Mouse (Mus musculus): ENCODE data around the gene Myh10.

DNA sequence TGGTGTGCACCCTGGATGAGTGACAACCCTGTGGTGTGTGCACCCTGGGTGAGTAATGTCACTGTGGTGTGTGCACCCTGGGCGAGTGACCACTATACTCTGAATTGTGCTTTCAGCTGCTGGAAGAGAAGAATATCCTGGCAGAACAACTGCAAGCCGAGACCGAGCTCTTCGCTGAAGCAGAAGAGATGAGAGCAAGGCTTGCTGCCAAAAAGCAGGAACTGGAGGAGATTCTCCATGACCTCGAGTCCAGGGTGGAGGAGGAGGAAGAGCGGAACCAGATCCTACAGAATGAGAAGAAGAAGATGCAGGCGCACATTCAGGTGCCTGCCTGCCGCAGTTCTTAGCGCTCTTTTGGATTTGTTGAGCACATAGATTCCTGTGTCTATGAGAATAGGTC is 95.9 kb downstream of the Myh10 start:
- TF ChIP-seq CTCF (IDR thresholded peaks at IDR 0.05; ENCODE audit: extremely low read depth, insufficient read depth, insufficient read length, insufficient replicate concordance) (no peak), POLR2A (IDR thresholded peaks at IDR 0.05; ENCODE audit: low read depth, low read length) (no peak)

Measured in spleen, adult 2 months (tissue).